In the genomic region with DNA sequence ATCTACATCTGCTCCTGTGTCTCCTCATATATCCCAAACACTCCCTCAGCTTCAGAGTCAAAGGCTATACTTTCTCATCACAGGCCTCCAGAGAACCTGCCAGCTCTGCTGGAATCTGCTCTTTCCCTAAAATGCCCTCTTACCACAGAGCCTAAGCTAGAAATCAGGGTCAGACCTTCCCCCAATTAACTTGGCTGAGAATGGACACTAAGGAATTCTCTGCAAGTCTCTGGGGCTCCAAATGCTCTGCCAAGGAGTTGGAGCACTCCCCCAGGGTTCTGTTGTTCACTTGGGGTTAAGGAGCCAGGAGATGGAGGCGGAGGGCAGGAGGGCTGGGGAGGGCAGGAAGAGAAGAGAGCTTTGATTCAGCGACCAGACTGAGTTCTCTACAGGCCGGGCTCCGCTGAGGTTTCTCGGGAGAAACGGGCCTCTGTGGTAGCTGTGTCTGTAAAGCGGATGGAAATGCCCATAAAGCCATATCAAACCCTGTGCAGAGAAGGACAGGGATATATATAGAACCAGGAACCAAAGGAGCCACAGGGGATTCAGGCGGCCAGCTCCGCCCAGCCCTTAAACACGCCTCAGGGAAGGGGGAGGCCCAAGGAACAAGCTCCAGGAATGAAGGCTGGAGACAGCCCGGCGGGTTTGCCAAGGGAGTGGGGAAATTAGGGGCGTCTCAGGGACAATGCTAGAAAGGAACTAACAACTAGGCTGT, we compare ENCODE assay signal across 9 mouse cellular contexts.
DNase-seq lines count a peak whose midpoint lies in the region; ATAC-seq lines count a peak whose summit lies in the region.
"Had no signal": no experiment of that assay in that cellular context is flagged by ENCODE, and none has a peak within 500 bp of the region (broad histone marks: within the 10 kb centered on the region; RNA-seq: fewer than 3 reads in every experiment).

No protein-coding gene starts in this region.

- ATAC-seq in embryonic facial prominence, embryonic 11.5 days (replicated peaks; ENCODE audit: insufficient number of reproducible peaks, low FRiP score, low TSS enrichment, low read depth), result no peak
- ATAC-seq in kidney, embryonic 15.5 days (replicated peaks; ENCODE audit: low FRiP score), result peak; percentile 64; the same call in 1 of the 2 replicates
- no peak for ATAC-seq in neural tube, embryonic 15.5 days (ENCODE audit: low FRiP score)
- ATAC-seq in midbrain, embryonic 16.5 days, result no peak
- ATAC-seq in forebrain, embryonic 15.5 days (replicated peaks), result no peak

- peak; percentile 47 to 56 for DNase-seq in heart, adult 18-20 months
- DNase-seq in heart, adult 8-10 months (ENCODE audit: low spot score), result no peak
- DNase-seq in embryonic facial prominence, embryonic 11.5 days (ENCODE audit: low spot score), result peak; percentile 27
- DNase-seq in left cerebral cortex, adult 11 months (ENCODE audit: low spot score), result no peak

- WGBS in embryonic facial prominence, embryonic 11.5 days, result 18% methylated on average over 13 of the region's 13 CpGs
- 14% methylated on average over 13 of the region's 13 CpGs for WGBS in kidney, embryonic 15.5 days
- 22% methylated on average over 13 of the region's 13 CpGs for WGBS in neural tube, embryonic 15.5 days
- 35% methylated on average over 13 of the region's 13 CpGs for WGBS in midbrain, embryonic 16.5 days
- 23% methylated on average over 13 of the region's 13 CpGs for WGBS in forebrain, embryonic 15.5 days

- H3K36me3 ChIP-seq in embryonic facial prominence, embryonic 11.5 days (replicated peaks; ENCODE audit: control insufficient read depth, insufficient read depth, low read depth, low read length), result no peaks in the 10 kb centered on the region
- H3K36me3 ChIP-seq in kidney, embryonic 15.5 days, result no peaks in the 10 kb centered on the region
- no peaks in the 10 kb centered on the region for H3K36me3 ChIP-seq in neural tube, embryonic 15.5 days
- no peaks in the 10 kb centered on the region for H3K36me3 ChIP-seq in midbrain, embryonic 16.5 days (ENCODE audit: control insufficient read depth, insufficient read depth, low read length)
- no peaks in the 10 kb centered on the region for H3K36me3 ChIP-seq in forebrain, embryonic 15.5 days
- H3K36me3 ChIP-seq: midbrain, embryonic 12.5 days had no signal

- H3K9me3 ChIP-seq in embryonic facial prominence, embryonic 11.5 days (replicated peaks; ENCODE audit: control insufficient read depth, low read length), result no peaks in the 10 kb centered on the region
- H3K9me3 ChIP-seq in kidney, embryonic 15.5 days (replicated peaks), result no peaks in the 10 kb centered on the region
- H3K9me3 ChIP-seq in neural tube, embryonic 15.5 days (replicated peaks), result no peaks in the 10 kb centered on the region
- H3K9me3 ChIP-seq in midbrain, embryonic 16.5 days (replicated peaks; ENCODE audit: control insufficient read depth, low read length, poor library complexity, severe bottlenecking), result no peaks in the 10 kb centered on the region
- H3K9me3 ChIP-seq in forebrain, embryonic 15.5 days, result no peaks in the 10 kb centered on the region
- H3K9me3 ChIP-seq: midbrain, embryonic 12.5 days had no signal

- no peak overlapping the region for H3K9ac ChIP-seq in embryonic facial prominence, embryonic 11.5 days (replicated peaks; ENCODE audit: low read length)
- H3K9ac ChIP-seq in kidney, embryonic 15.5 days, result no peak overlapping the region
- H3K9ac ChIP-seq in neural tube, embryonic 15.5 days (replicated peaks), result no peak overlapping the region; the same call in 1 of the 2 replicates
- H3K9ac ChIP-seq in midbrain, embryonic 16.5 days (ENCODE audit: low read depth, low read length), result no peak overlapping the region
- H3K9ac ChIP-seq in forebrain, embryonic 15.5 days (replicated peaks), result no peak overlapping the region
- H3K9ac ChIP-seq: midbrain, embryonic 12.5 days had no signal

- no peak overlapping the region for H3K4me2 ChIP-seq in embryonic facial prominence, embryonic 11.5 days (ENCODE audit: low read depth, low read length)
- H3K4me2 ChIP-seq in kidney, embryonic 15.5 days, result peak overlapping the region; percentile 33
- H3K4me2 ChIP-seq in neural tube, embryonic 15.5 days, result peak overlapping the region; percentile 11; the same call in 1 of the 2 replicates
- H3K4me2 ChIP-seq in midbrain, embryonic 16.5 days (ENCODE audit: low read length), result no peak overlapping the region
- H3K4me2 ChIP-seq in forebrain, embryonic 15.5 days (replicated peaks), result no peak overlapping the region
- H3K4me2 ChIP-seq: midbrain, embryonic 12.5 days had no signal

- no peak overlapping the region for H3K4me3 ChIP-seq in embryonic facial prominence, embryonic 11.5 days (ENCODE audit: low read depth, low read length)
- no peak overlapping the region for H3K4me3 ChIP-seq in kidney, embryonic 15.5 days (replicated peaks)
- no peak overlapping the region for H3K4me3 ChIP-seq in neural tube, embryonic 15.5 days (replicated peaks)
- H3K4me3 ChIP-seq in midbrain, embryonic 16.5 days (ENCODE audit: low read depth, low read length), result no peak overlapping the region
- no peak overlapping the region for H3K4me3 ChIP-seq in forebrain, embryonic 15.5 days
- H3K4me3 ChIP-seq: midbrain, embryonic 12.5 days had no signal

- H3K27me3 ChIP-seq in embryonic facial prominence, embryonic 11.5 days (ENCODE audit: control insufficient read depth, insufficient read depth, low read length), result no peaks in the 10 kb centered on the region
- no peaks in the 10 kb centered on the region for H3K27me3 ChIP-seq in kidney, embryonic 15.5 days
- H3K27me3 ChIP-seq in neural tube, embryonic 15.5 days (replicated peaks), result 0 out of 2 replicates have a peak, but pooled peaks cover 16% of the 10 kb centered on the region
- H3K27me3 ChIP-seq in midbrain, embryonic 16.5 days (ENCODE audit: control insufficient read depth, insufficient read depth, low read depth, low read length), result no peaks in the 10 kb centered on the region
- H3K27me3 ChIP-seq in forebrain, embryonic 15.5 days, result no peaks in the 10 kb centered on the region

- peaks cover 3% of the 10 kb centered on the region for H3K4me1 ChIP-seq in embryonic facial prominence, embryonic 11.5 days (ENCODE audit: control insufficient read depth, insufficient read depth, low read length)
- H3K4me1 ChIP-seq in kidney, embryonic 15.5 days, result peaks cover 27% of the 10 kb centered on the region
- H3K4me1 ChIP-seq in neural tube, embryonic 15.5 days, result 0 out of 2 replicates have a peak, but pooled peaks cover 4% of the 10 kb centered on the region
- H3K4me1 ChIP-seq in midbrain, embryonic 16.5 days (ENCODE audit: control insufficient read depth, insufficient read depth, low read length), result no peaks in the 10 kb centered on the region
- no peaks in the 10 kb centered on the region for H3K4me1 ChIP-seq in forebrain, embryonic 15.5 days

- H3K27ac ChIP-seq in embryonic facial prominence, embryonic 11.5 days (replicated peaks; ENCODE audit: low read depth, low read length), result no peak overlapping the region
- H3K27ac ChIP-seq in kidney, embryonic 15.5 days, result peak overlapping the region; percentile 18; the same call in 1 of the 2 replicates
- no peak overlapping the region for H3K27ac ChIP-seq in neural tube, embryonic 15.5 days (replicated peaks)
- no peak overlapping the region for H3K27ac ChIP-seq in midbrain, embryonic 16.5 days (ENCODE audit: low read length)
- H3K27ac ChIP-seq in forebrain, embryonic 15.5 days (replicated peaks), result no peak overlapping the region
- H3K27ac ChIP-seq: midbrain, embryonic 12.5 days had no signal

Comparison
In these comparisons a context has a peak if more than half of its experiments do, and no peak if none do; other contexts are left out.
1. DNase-seq: peak in heart, adult 18-20 months (2 of 2) and embryonic facial prominence, embryonic 11.5 days (single experiment); none in heart, adult 8-10 months (single experiment) and left cerebral cortex, adult 11 months (single experiment).
2. H3K4me2 ChIP-seq: peak in kidney, embryonic 15.5 days (single experiment) and neural tube, embryonic 15.5 days (single experiment); none in embryonic facial prominence, embryonic 11.5 days (single experiment), midbrain, embryonic 16.5 days (single experiment) and forebrain, embryonic 15.5 days (single experiment).